Mouse (Mus musculus): ENCODE data around the gene Cyp4f17. TPM values are rescaled to one million over a fixed set of nuclear protein-coding genes. Genes with fewer than 3 reads are reported as not detected.
"Not testable (repeated sequence)": the region's sequence is repeated elsewhere in the genome, so short reads cannot be mapped to it uniquely, and the experiment has no call there.

Gene Cyp4f17
- polyA plus RNA-seq, 1 experiment from 2014 or later, result 6.6 TPM

DNA sequence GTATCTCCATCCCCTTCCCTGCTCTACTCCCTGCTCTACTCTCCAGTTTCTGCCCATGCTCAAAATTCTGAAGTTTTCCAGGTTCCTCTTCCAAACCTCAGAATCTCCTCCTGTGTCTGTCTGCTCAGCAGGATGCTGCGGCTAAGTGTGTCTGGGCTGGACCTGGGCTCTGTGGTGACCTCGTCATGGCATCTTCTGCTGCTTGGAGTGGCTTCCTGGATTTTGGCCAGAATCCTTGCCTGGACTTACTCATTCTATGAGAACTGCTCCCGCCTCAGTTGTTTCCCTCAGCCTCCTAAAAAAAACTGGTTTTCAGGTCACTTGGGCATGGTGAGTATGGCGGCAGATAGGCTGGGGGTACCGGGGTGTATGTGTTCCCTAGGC, 31.0 kb downstream of the Cyp4f17 start:
- DNase-seq (ENCODE audit: low spot score) (no peak), ATAC-seq (replicated peaks; ENCODE audit: low FRiP score, low read depth) (no peak)
- no peak for TF ChIP-seq CTCF (IDR thresholded peaks at IDR 0.05; ENCODE audit: low read depth)
- Histone ChIP-seq H3K27ac (0 out of 2 replicates have a peak overlapping the region, but pooled peaks have one; percentile 25), H3K9ac (ENCODE audit: low read depth, low read length) (peak overlapping the region; percentile 51), H3K4me2 (ENCODE audit: low read length) (peak overlapping the region; percentile 73), H3K4me3 (replicated peaks; ENCODE audit: low read depth, low read length) (peak overlapping the region; percentile 45), H3K27me3 (ENCODE audit: insufficient read depth, low read length) (no peaks in the 10 kb centered on the region), H3K9me3 (replicated peaks; ENCODE audit: low read length) (no peaks in the 10 kb centered on the region), H3K36me3 (ENCODE audit: insufficient read depth, low read length) (no peaks in the 10 kb centered on the region), H3K4me1 (replicated peaks; ENCODE audit: insufficient read depth, low read length) (peaks cover 6% of the 10 kb centered on the region; the same call in 1 of the 2 replicates)
- WGBS, result 49% methylated on average over 5 of the region's 5 CpGs

DNA sequence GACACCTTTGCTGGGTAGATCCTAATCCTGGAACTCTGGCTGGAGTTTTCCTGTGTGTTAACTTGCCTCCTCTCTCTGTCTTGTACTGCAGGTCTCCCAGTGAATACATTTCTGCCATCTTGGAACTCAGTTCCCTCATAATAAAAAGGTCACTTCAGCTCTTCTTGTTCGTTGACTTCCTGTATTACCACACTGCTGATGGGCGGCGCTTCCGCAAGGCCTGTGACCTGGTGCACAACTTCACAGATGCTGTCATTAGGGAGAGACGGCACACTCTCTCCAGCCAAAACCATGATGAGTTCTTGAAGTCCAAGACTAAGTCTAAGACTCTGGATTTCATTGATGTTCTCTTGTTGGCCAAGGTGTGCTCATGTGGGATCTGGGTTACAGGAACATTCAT, 38.9 kb downstream of the Cyp4f17 start:
- not testable (repeated sequence) for ATAC-seq (replicated peaks; ENCODE audit: low FRiP score, low read depth); H3K4me2 ChIP-seq (ENCODE audit: low read length); H3K9ac ChIP-seq (ENCODE audit: low read depth, low read length); H3K27ac ChIP-seq; H3K4me3 ChIP-seq (replicated peaks; ENCODE audit: low read depth, low read length); H3K36me3 ChIP-seq (ENCODE audit: insufficient read depth, low read length); H3K9me3 ChIP-seq (replicated peaks; ENCODE audit: low read length); H3K4me1 ChIP-seq (replicated peaks; ENCODE audit: insufficient read depth, low read length); H3K27me3 ChIP-seq (ENCODE audit: insufficient read depth, low read length); DNase-seq (ENCODE audit: low spot score)
- 92% methylated on average over 5 of the region's 5 CpGs for WGBS

DNA sequence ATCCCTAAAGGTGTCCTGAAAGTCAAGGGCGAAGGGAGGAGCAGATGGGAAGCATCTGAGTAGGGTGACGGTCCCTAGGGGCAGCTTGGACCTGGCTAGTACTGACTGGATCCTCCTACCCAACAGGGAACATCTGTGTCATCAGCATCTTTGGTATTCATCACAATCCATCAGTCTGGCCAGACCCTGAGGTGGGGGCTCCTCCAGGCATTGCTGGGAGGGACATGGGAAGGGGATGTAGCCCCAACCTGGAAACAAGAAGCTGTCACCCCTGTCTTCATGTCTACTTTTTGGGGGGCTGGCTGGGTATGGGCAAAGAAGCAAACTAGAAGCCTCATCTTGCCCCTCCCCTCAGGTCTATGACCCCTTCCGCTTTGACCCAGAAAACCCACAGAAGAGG, 44.5 kb downstream of the Cyp4f17 start:
- DNase-seq (ENCODE audit: low spot score); H3K4me1 ChIP-seq (replicated peaks; ENCODE audit: insufficient read depth, low read length); H3K4me3 ChIP-seq (replicated peaks; ENCODE audit: low read depth, low read length); H3K9ac ChIP-seq (ENCODE audit: low read depth, low read length); H3K27me3 ChIP-seq (ENCODE audit: insufficient read depth, low read length); H3K9me3 ChIP-seq (replicated peaks; ENCODE audit: low read length); H3K27ac ChIP-seq; H3K36me3 ChIP-seq (ENCODE audit: insufficient read depth, low read length): not testable (repeated sequence)
- H3K4me2 ChIP-seq (ENCODE audit: low read length), result peak overlapping the region; percentile 50; the same call in 1 of the 2 replicates
- ATAC-seq (replicated peaks; ENCODE audit: low FRiP score, low read depth), result peak; percentile 33; the same call in 1 of the 2 replicates
- 73% methylated on average over 3 of the region's 3 CpGs for WGBS

DNA sequence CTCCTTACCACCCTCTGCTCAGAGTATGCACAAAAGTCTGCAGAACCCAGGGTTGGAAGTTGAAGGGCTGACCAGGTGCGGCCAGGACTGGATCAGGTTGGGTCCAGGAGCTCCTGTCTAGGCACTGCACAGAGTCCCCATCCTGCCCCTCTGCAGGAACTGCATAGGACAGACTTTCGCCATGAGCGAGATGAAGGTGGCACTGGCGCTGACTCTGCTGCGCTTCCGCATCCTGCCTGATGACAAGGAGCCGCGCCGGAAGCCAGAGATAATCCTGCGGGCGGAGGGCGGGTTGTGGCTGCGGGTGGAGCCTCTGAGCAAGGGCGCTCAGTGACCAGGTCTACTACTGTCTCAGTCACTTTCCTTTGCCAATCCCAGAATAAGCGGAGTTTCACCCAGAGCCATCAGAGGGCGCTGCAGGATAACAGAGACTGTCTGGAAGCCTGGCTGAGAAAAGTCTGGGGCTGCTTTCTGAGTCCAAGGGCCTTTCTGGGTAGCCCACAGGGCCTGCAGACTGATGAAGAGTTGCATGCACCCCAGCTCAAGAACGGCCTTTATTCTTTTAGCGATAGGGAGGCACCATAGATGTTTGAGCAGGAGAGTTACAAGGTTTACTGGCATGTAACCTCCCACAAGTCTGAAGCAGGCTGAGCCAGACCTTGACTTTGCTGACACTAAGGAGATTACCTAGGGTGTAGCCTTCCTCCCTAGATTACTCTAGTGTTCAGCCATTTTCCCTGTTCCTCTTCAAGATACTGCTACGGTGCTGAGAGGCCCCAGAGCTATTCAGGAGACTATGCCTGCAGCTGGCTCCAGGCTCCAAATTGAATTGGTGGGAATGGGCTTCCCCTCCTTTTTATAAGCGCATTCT, 45.3 kb downstream of the Cyp4f17 start:
- no peak overlapping the region for H3K4me3 ChIP-seq (replicated peaks; ENCODE audit: low read depth, low read length)
- H3K27ac ChIP-seq, result no peak overlapping the region
- H3K4me2 ChIP-seq (ENCODE audit: low read length), result peak overlapping the region; percentile 50
- no peaks in the 10 kb centered on the region for H3K4me1 ChIP-seq (replicated peaks; ENCODE audit: insufficient read depth, low read length)
- ATAC-seq (replicated peaks; ENCODE audit: low FRiP score, low read depth) (peak; percentile 85), DNase-seq (ENCODE audit: low spot score) (peak; percentile 87)
- H3K27me3 ChIP-seq (ENCODE audit: insufficient read depth, low read length), result no peaks in the 10 kb centered on the region
- no peaks in the 10 kb centered on the region for H3K36me3 ChIP-seq (ENCODE audit: insufficient read depth, low read length)
- peak; percentile 82 for TF ChIP-seq CTCF (IDR thresholded peaks at IDR 0.05; ENCODE audit: low read depth)
- H3K9ac ChIP-seq (ENCODE audit: low read depth, low read length), result no peak overlapping the region
- H3K9me3 ChIP-seq (replicated peaks; ENCODE audit: low read length), result no peaks in the 10 kb centered on the region
- WGBS, result 15% methylated on average over 20 of the region's 20 CpGs

DNA sequence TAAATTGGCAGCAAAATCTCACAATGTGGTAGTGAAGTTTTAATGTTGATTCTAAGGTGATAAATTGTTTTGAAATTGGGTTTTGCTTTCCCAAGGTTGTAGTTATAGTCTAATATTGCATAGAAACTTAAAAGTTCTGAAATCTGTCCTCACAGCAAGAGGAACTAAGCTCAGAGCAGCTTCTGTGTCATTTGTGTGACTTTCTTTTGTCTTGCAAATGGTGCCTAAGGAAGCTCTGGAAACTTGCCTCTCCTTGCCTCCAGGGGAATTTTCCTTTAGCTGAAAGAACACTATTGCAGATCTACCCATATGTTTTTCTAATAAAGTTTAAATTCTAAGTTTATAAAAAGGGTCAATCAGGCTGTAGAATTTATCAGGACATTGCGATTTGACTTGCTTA, 47.2 kb downstream of the Cyp4f17 start:
- not testable (repeated sequence) for H3K36me3 ChIP-seq (ENCODE audit: insufficient read depth, low read length); H3K4me1 ChIP-seq (replicated peaks; ENCODE audit: insufficient read depth, low read length); H3K27me3 ChIP-seq (ENCODE audit: insufficient read depth, low read length); H3K27ac ChIP-seq; H3K4me3 ChIP-seq (replicated peaks; ENCODE audit: low read depth, low read length); H3K9ac ChIP-seq (ENCODE audit: low read depth, low read length); H3K4me2 ChIP-seq (ENCODE audit: low read length); ATAC-seq (replicated peaks; ENCODE audit: low FRiP score, low read depth); DNase-seq (ENCODE audit: low spot score); H3K9me3 ChIP-seq (replicated peaks; ENCODE audit: low read length)
- WGBS, result 45% methylated on average over 1 of the region's 1 CpGs

DNA sequence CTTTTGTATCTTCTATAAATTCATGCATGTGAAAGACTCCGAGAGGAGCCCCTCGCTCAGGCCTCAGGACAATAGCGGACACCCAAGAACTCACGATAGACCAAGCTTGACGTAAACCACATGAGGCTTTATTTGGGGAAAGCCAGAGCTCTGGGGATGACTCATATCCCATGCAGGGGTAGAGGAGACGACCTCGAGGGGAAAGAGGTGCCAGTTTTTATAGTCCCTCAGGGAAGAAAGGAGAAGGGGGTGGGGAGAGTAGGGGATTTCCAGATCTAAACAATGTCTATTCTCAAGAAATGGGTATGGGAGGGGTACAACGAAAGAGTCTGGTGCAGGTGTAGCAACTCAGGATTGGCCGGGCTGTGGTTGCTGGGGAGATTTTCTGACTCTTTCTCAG, 48.5 kb downstream of the Cyp4f17 start:
- not testable (repeated sequence) for ATAC-seq (replicated peaks; ENCODE audit: low FRiP score, low read depth); DNase-seq (ENCODE audit: low spot score); H3K9ac ChIP-seq (ENCODE audit: low read depth, low read length); H3K4me1 ChIP-seq (replicated peaks; ENCODE audit: insufficient read depth, low read length); H3K36me3 ChIP-seq (ENCODE audit: insufficient read depth, low read length); H3K4me2 ChIP-seq (ENCODE audit: low read length); H3K4me3 ChIP-seq (replicated peaks; ENCODE audit: low read depth, low read length); H3K9me3 ChIP-seq (replicated peaks; ENCODE audit: low read length); H3K27me3 ChIP-seq (ENCODE audit: insufficient read depth, low read length); H3K27ac ChIP-seq
- 74% methylated on average over 9 of the region's 9 CpGs for WGBS

DNA sequence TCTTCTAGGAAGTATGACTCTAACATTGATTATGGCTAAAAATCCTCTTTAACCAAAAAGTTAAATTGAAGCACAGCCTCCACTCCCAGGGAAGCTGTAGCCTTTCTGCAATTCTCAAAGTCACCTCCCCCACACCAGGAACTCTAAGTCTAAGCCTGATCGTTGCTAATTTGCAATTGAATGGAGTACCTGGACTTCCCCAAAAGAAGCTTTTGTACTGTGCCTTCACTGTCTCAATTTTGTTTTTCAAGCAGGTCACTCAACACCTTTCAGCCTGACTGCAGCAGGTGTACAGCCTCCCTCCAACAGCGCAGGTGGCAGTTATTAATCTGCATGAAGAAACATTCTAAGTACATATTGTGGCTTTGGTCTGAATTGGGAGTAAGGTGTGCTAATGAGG, 57.5 kb downstream of the Cyp4f17 start:
- H3K4me2 ChIP-seq (ENCODE audit: low read length); H3K27ac ChIP-seq; H3K4me1 ChIP-seq (replicated peaks; ENCODE audit: insufficient read depth, low read length); DNase-seq (ENCODE audit: low spot score); H3K9me3 ChIP-seq (replicated peaks; ENCODE audit: low read length); H3K4me3 ChIP-seq (replicated peaks; ENCODE audit: low read depth, low read length); H3K9ac ChIP-seq (ENCODE audit: low read depth, low read length); H3K27me3 ChIP-seq (ENCODE audit: insufficient read depth, low read length); H3K36me3 ChIP-seq (ENCODE audit: insufficient read depth, low read length); ATAC-seq (replicated peaks; ENCODE audit: low FRiP score, low read depth): not testable (repeated sequence)
- WGBS, result 85% methylated on average over 2 of the region's 2 CpGs

DNA sequence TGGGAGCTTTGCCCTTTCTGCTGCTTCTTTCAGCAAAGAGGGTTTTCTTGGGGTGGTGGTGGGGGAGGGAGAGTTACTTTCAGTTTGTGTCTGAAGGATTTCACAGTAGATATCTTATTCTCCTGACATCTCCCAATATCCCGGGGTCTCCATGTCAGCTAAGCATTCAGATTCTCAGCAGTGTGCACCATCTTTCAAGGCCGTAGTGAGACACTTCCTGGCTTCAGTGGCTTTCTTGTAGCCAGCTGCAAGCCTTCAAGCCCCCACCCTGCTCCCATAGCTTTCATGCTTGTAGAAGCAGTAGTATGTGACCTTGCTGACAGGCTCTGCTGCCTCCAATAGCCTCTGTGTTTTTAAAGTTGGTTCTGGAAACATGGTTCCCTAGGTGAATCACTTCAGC, 67.4 kb downstream of the Cyp4f17 start:
- not testable (repeated sequence) for H3K4me1 ChIP-seq (replicated peaks; ENCODE audit: insufficient read depth, low read length); H3K36me3 ChIP-seq (ENCODE audit: insufficient read depth, low read length); H3K27ac ChIP-seq; H3K9ac ChIP-seq (ENCODE audit: low read depth, low read length); H3K27me3 ChIP-seq (ENCODE audit: insufficient read depth, low read length); H3K4me3 ChIP-seq (replicated peaks; ENCODE audit: low read depth, low read length); H3K9me3 ChIP-seq (replicated peaks; ENCODE audit: low read length); ATAC-seq (replicated peaks; ENCODE audit: low FRiP score, low read depth); H3K4me2 ChIP-seq (ENCODE audit: low read length)
- 38% methylated on average over 2 of the region's 2 CpGs for WGBS
- peak; percentile 9 for DNase-seq (ENCODE audit: low spot score)

Data from kidney, postnatal 0 days (tissue).